Mouse (Mus musculus): ENCODE results near the gene Slc12a3. TPM values are rescaled to one million over a fixed set of nuclear protein-coding genes. Genes with fewer than 3 reads are reported as not detected.

Gene Slc12a3
- under 1 TPM; 0.36 to 0.51 TPM for total RNA-seq (2021)
- long read RNA-seq, experiment 1 = 0 reads
- long read RNA-seq, experiment 2 = 0 reads

GRCm38 (mm10) chr8:94328932-94329728, at the start of gene Slc12a3:
TSS of gene Slc12a3 (plus strand) at chr8:94329201.
- intact Hi-C loops (cut with DNase I) = no loop called here
- no peak for DNase-seq (ENCODE audit: low spot score in 2 of 2)

- intact Hi-C loops (cut with DNase I) = no loop called here
- no peak for DNase-seq (ENCODE audit: low spot score in 2 of 2)
Measured at GRCm38 (mm10) chr8:94280001-94280613, 48.9 kb upstream of the Slc12a3 start.

GRCm38 (mm10) chr8:94282453-94282985, 46.5 kb upstream of the Slc12a3 start:
- DNase-seq (ENCODE audit: low spot score in 2 of 2) = no peak
- intact Hi-C loops (cut with DNase I) = no loop called here

- no peak for DNase-seq (ENCODE audit: low spot score in 2 of 2)
Measured at GRCm38 (mm10) chr8:94284204-94284603, 44.8 kb upstream of the Slc12a3 start.

GRCm38 (mm10) chr8:94290606-94291005, 38.4 kb upstream of the Slc12a3 start:
- no peak for DNase-seq (ENCODE audit: low spot score in 2 of 2)
- intact Hi-C loops (cut with DNase I) = no loop called here

More at GRCm38 (mm10) chr8:94284204-94284603, 44.8 kb upstream of the Slc12a3 start:
- intact Hi-C loops (cut with DNase I) = no loop called here

GRCm38 (mm10) chr8:94292072-94292471, 36.9 kb upstream of the Slc12a3 start:
- no peak for DNase-seq (ENCODE audit: low spot score in 2 of 2)

GRCm38 (mm10) chr8:94292626-94293025, 36.4 kb upstream of the Slc12a3 start:
- intact Hi-C loops (cut with DNase I) = no loop called here
- DNase-seq (ENCODE audit: low spot score in 2 of 2) = no peak

More at GRCm38 (mm10) chr8:94292072-94292471, 36.9 kb upstream of the Slc12a3 start:
- intact Hi-C loops (cut with DNase I) = no loop called here

- DNase-seq (ENCODE audit: low spot score in 2 of 2) = peak in 1 of 2 experiments; percentile 47
Measured at GRCm38 (mm10) chr8:94295687-94296086, 33.3 kb upstream of the Slc12a3 start.

GRCm38 (mm10) chr8:94296312-94296991, 32.5 kb upstream of the Slc12a3 start:
- DNase-seq (ENCODE audit: low spot score in 2 of 2) = no peak
- intact Hi-C loops (cut with DNase I) = no loop called here

More at GRCm38 (mm10) chr8:94295687-94296086, 33.3 kb upstream of the Slc12a3 start:
- intact Hi-C loops (cut with DNase I) = no loop called here

- intact Hi-C loops (cut with DNase I) = no loop called here
- no peak for DNase-seq (ENCODE audit: low spot score in 2 of 2)
Measured at GRCm38 (mm10) chr8:94297101-94297500, 31.9 kb upstream of the Slc12a3 start.

GRCm38 (mm10) chr8:94300809-94301208, 28.2 kb upstream of the Slc12a3 start:
- intact Hi-C loops (cut with DNase I) = no loop called here
- no peak for DNase-seq (ENCODE audit: low spot score in 2 of 2)

- intact Hi-C loops (cut with DNase I) = no loop called here
- no peak for DNase-seq (ENCODE audit: low spot score in 2 of 2)
Measured at GRCm38 (mm10) chr8:94304412-94304811, 24.6 kb upstream of the Slc12a3 start.

GRCm38 (mm10) chr8:94306989-94307513, 21.9 kb upstream of the Slc12a3 start:
- no peak for DNase-seq (ENCODE audit: low spot score in 2 of 2)
- intact Hi-C loops (cut with DNase I) = no loop called here

- intact Hi-C loops (cut with DNase I) = no loop called here
- DNase-seq (ENCODE audit: low spot score in 2 of 2) = no peak
Measured at GRCm38 (mm10) chr8:94307652-94308051, 21.3 kb upstream of the Slc12a3 start.

GRCm38 (mm10) chr8:94314069-94314468, 14.9 kb upstream of the Slc12a3 start:
- no peak for DNase-seq (ENCODE audit: low spot score in 2 of 2)
- intact Hi-C loops (cut with DNase I) = no loop called here

- intact Hi-C loops (cut with DNase I) = no loop called here
- no peak for DNase-seq (ENCODE audit: low spot score in 2 of 2)
Measured at GRCm38 (mm10) chr8:94317249-94317648, 11.8 kb upstream of the Slc12a3 start.

GRCm38 (mm10) chr8:94317691-94318090, 11.3 kb upstream of the Slc12a3 start:
- DNase-seq (ENCODE audit: low spot score in 2 of 2) = no peak
- intact Hi-C loops (cut with DNase I) = no loop called here

GRCm38 (mm10) chr8:94320036-94320435, 9.0 kb upstream of the Slc12a3 start:
- intact Hi-C loops (cut with DNase I) = no loop called here

GRCm38 (mm10) chr8:94322083-94322482, 6.9 kb upstream of the Slc12a3 start:
- no peak for DNase-seq (ENCODE audit: low spot score in 2 of 2)
- intact Hi-C loops (cut with DNase I) = no loop called here

More at GRCm38 (mm10) chr8:94320036-94320435, 9.0 kb upstream of the Slc12a3 start:
- DNase-seq (ENCODE audit: low spot score in 2 of 2) = no peak

- no peak for DNase-seq (ENCODE audit: low spot score in 2 of 2)
- intact Hi-C loops (cut with DNase I) = no loop called here
Measured at GRCm38 (mm10) chr8:94323041-94323440, 6.0 kb upstream of the Slc12a3 start.

Data from left cerebral cortex, postnatal 14 days (tissue).